Mouse (Mus musculus): Measurements from ENCODE around the gene Espnl. TPM values are rescaled to one million over a fixed set of nuclear protein-coding genes. Genes with fewer than 3 reads are reported as not detected.

Gene Espnl
- polyA plus RNA-seq, 1 experiment: 0.15 TPM

DNA sequence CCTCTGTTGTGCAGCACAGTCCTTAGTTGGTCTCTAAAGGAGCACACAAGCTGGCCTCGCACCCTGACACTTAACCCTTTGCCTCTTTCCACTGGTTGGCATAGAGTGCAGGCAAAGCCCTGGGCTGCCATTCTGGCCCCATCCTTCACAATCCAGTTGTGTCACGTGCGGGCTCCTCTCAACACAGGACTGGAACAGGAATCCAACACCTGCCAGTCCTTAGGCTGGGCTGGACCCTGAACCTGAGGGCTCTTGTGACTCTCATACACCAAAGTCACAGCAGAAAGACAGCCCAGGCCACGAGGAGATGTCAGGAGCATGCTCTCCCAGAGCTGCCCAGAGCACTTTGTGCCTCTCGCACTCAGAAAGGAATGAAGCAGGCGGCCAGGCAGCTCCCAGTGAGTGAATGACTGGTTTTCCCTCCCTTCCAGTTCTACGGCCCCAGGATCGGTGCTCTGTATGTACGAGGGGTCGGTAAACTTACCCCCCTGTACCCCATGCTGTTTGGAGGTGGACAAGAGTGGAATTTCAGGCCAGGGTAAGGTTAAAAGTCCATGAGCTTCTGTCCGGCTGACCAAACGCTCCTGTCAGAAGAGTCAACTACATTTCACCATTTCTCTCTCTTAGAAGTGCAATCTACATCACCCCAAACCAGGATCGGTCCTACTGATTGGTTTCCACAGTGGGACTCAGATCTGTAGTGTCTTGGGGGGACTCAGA, 12.3 kb upstream of the Espnl start:
- Histone ChIP-seq H3K4me3 (ENCODE audit: insufficient read depth, poor library complexity, severe bottlenecking) (no peak overlapping the region), H3K36me3 (ENCODE audit: control insufficient read depth, insufficient read depth) (peaks cover 9% of the 10 kb centered on the region)
- TF ChIP-seq MYOG (IDR thresholded peaks at IDR 0.05; ENCODE audit: control insufficient read depth, extremely low read depth, insufficient read length) (no peak), CEBPB (IDR thresholded peaks at IDR 0.05; ENCODE audit: low read depth) (no peak), MYOD1 (IDR thresholded peaks at IDR 0.05; ENCODE audit: control insufficient read depth, insufficient read length, low read depth) (no peak), FOSL1 (IDR thresholded peaks at IDR 0.05; ENCODE audit: insufficient read depth, low read length, poor library complexity, severe bottlenecking) (no peak), MAX (IDR thresholded peaks at IDR 0.05) (no peak), CTCF (IDR thresholded peaks at IDR 0.05; ENCODE audit: control insufficient read depth, insufficient read depth, insufficient read length) (no peak), USF1 (IDR thresholded peaks at IDR 0.05; ENCODE audit: low read depth) (no peak)

DNA sequence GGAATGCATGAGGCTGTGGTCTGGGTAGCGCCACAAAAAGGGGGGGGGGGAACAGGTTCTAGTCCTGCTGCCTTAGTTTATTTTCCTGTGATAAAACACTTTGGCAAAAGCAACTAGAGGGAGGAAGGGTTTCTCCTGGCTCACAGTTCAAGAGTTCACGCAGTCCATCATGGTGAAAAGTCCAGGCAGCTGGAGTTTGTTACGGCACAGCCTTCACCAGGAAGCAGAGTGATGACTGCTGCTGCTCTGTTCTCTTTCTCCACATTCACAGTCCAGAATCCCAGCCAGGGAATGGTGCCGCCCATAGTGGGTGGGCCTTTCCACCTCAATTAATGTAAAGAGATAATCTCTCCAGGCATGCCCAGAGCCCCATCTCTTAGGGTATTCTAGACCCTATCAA, 9.6 kb upstream of the Espnl start:
- no peaks in the 10 kb centered on the region for H3K79me3 ChIP-seq (ENCODE audit: low read depth)
- no peaks in the 10 kb centered on the region for H3K79me2 ChIP-seq (ENCODE audit: control insufficient read depth, insufficient read depth)

More for the DNA sequence above, 12.3 kb upstream of the Espnl start:
- H3ac ChIP-seq (ENCODE audit: control insufficient read depth, insufficient read length, low read depth): no peak overlapping the region
- H3K79me2 ChIP-seq (ENCODE audit: control insufficient read depth, insufficient read depth): no peaks in the 10 kb centered on the region
- H3K27me3 ChIP-seq (ENCODE audit: control insufficient read depth, insufficient read depth, insufficient read length): no peaks in the 10 kb centered on the region
- no peaks in the 10 kb centered on the region for H3K79me3 ChIP-seq (ENCODE audit: low read depth)

GRCm38 (mm10) chr1:91313251-91313650, 8.6 kb upstream of the Espnl start:
- Histone ChIP-seq H3K27me3 (ENCODE audit: control insufficient read depth, insufficient read depth, insufficient read length) (no peaks in the 10 kb centered on the region), H3ac (ENCODE audit: control insufficient read depth, insufficient read length, low read depth) (no peak overlapping the region), H3K79me3 (ENCODE audit: low read depth) (no peaks in the 10 kb centered on the region), H3K79me2 (ENCODE audit: control insufficient read depth, insufficient read depth) (no peaks in the 10 kb centered on the region), H3K4me3 (ENCODE audit: insufficient read depth, poor library complexity, severe bottlenecking) (no peak overlapping the region), H3K36me3 (ENCODE audit: control insufficient read depth, insufficient read depth) (peaks cover 3% of the 10 kb centered on the region)
- TF ChIP-seq MAX (IDR thresholded peaks at IDR 0.05) (no peak), CTCF (IDR thresholded peaks at IDR 0.05; ENCODE audit: control insufficient read depth, insufficient read depth, insufficient read length) (no peak), MYOG (IDR thresholded peaks at IDR 0.05; ENCODE audit: control insufficient read depth, extremely low read depth, insufficient read length) (no peak), USF1 (IDR thresholded peaks at IDR 0.05; ENCODE audit: low read depth) (no peak)

More for the DNA sequence above, 9.6 kb upstream of the Espnl start:
- Histone ChIP-seq H3K4me3 (ENCODE audit: insufficient read depth, poor library complexity, severe bottlenecking) (no peak overlapping the region), H3K27me3 (ENCODE audit: control insufficient read depth, insufficient read depth, insufficient read length) (no peaks in the 10 kb centered on the region), H3K36me3 (ENCODE audit: control insufficient read depth, insufficient read depth) (peaks cover 3% of the 10 kb centered on the region), H3ac (ENCODE audit: control insufficient read depth, insufficient read length, low read depth) (no peak overlapping the region)
- TF ChIP-seq USF1 (IDR thresholded peaks at IDR 0.05; ENCODE audit: low read depth) (no peak), FOSL1 (IDR thresholded peaks at IDR 0.05; ENCODE audit: insufficient read depth, low read length, poor library complexity, severe bottlenecking) (no peak)

- Histone ChIP-seq H3K79me3 (ENCODE audit: low read depth) (no peaks in the 10 kb centered on the region), H3K27me3 (ENCODE audit: control insufficient read depth, insufficient read depth, insufficient read length) (no peaks in the 10 kb centered on the region), H3K79me2 (ENCODE audit: control insufficient read depth, insufficient read depth) (no peaks in the 10 kb centered on the region), H3K36me3 (ENCODE audit: control insufficient read depth, insufficient read depth) (no peaks in the 10 kb centered on the region), H3ac (ENCODE audit: control insufficient read depth, insufficient read length, low read depth) (no peak overlapping the region), H3K4me3 (ENCODE audit: insufficient read depth, poor library complexity, severe bottlenecking) (no peak overlapping the region)
- TF ChIP-seq CEBPB (IDR thresholded peaks at IDR 0.05; ENCODE audit: low read depth) (no peak), FOSL1 (IDR thresholded peaks at IDR 0.05; ENCODE audit: insufficient read depth, low read length, poor library complexity, severe bottlenecking) (no peak), CTCF (IDR thresholded peaks at IDR 0.05; ENCODE audit: control insufficient read depth, insufficient read depth, insufficient read length) (no peak), MYOG (IDR thresholded peaks at IDR 0.05; ENCODE audit: control insufficient read depth, extremely low read depth, insufficient read length) (no peak), USF1 (IDR thresholded peaks at IDR 0.05; ENCODE audit: low read depth) (no peak), MYOD1 (IDR thresholded peaks at IDR 0.05; ENCODE audit: control insufficient read depth, insufficient read length, low read depth) (no peak), MAX (IDR thresholded peaks at IDR 0.05) (no peak)
Observed at GRCm38 (mm10) chr1:91317656-91318055, 4.2 kb upstream of the Espnl start.

GRCm38 (mm10) chr1:91324646-91325045, 2.8 kb downstream of the Espnl start:
- H3K79me2 ChIP-seq (ENCODE audit: control insufficient read depth, insufficient read depth): no peaks in the 10 kb centered on the region
- no peaks in the 10 kb centered on the region for H3K79me3 ChIP-seq (ENCODE audit: low read depth)
- TF ChIP-seq CEBPB (IDR thresholded peaks at IDR 0.05; ENCODE audit: low read depth) (no peak), MAX (IDR thresholded peaks at IDR 0.05) (no peak), CTCF (IDR thresholded peaks at IDR 0.05; ENCODE audit: control insufficient read depth, insufficient read depth, insufficient read length) (no peak), MYOG (IDR thresholded peaks at IDR 0.05; ENCODE audit: control insufficient read depth, extremely low read depth, insufficient read length) (no peak), USF1 (IDR thresholded peaks at IDR 0.05; ENCODE audit: low read depth) (no peak), MYOD1 (IDR thresholded peaks at IDR 0.05; ENCODE audit: control insufficient read depth, insufficient read length, low read depth) (no peak), FOSL1 (IDR thresholded peaks at IDR 0.05; ENCODE audit: insufficient read depth, low read length, poor library complexity, severe bottlenecking) (no peak)
- no peaks in the 10 kb centered on the region for H3K36me3 ChIP-seq (ENCODE audit: control insufficient read depth, insufficient read depth)
- H3ac ChIP-seq (ENCODE audit: control insufficient read depth, insufficient read length, low read depth): no peak overlapping the region
- H3K27me3 ChIP-seq (ENCODE audit: control insufficient read depth, insufficient read depth, insufficient read length): no peaks in the 10 kb centered on the region
- H3K4me3 ChIP-seq (ENCODE audit: insufficient read depth, poor library complexity, severe bottlenecking): no peak overlapping the region

GRCm38 (mm10) chr1:91325488-91326042, 3.7 kb downstream of the Espnl start:
- H3K4me3 ChIP-seq (ENCODE audit: insufficient read depth, poor library complexity, severe bottlenecking): no peak overlapping the region
- H3K27me3 ChIP-seq (ENCODE audit: control insufficient read depth, insufficient read depth, insufficient read length): no peaks in the 10 kb centered on the region
- no peak overlapping the region for H3ac ChIP-seq (ENCODE audit: control insufficient read depth, insufficient read length, low read depth)
- H3K79me2 ChIP-seq (ENCODE audit: control insufficient read depth, insufficient read depth): no peaks in the 10 kb centered on the region
- no peaks in the 10 kb centered on the region for H3K79me3 ChIP-seq (ENCODE audit: low read depth)
- TF ChIP-seq CEBPB (IDR thresholded peaks at IDR 0.05; ENCODE audit: low read depth) (no peak), MYOG (IDR thresholded peaks at IDR 0.05; ENCODE audit: control insufficient read depth, extremely low read depth, insufficient read length) (no peak), CTCF (IDR thresholded peaks at IDR 0.05; ENCODE audit: control insufficient read depth, insufficient read depth, insufficient read length) (no peak), MAX (IDR thresholded peaks at IDR 0.05) (no peak), USF1 (IDR thresholded peaks at IDR 0.05; ENCODE audit: low read depth) (no peak)
- no peaks in the 10 kb centered on the region for H3K36me3 ChIP-seq (ENCODE audit: control insufficient read depth, insufficient read depth)
